Mouse (Mus musculus): ENCODE data around the gene Tprg. TPM values are rescaled to one million over a fixed set of nuclear protein-coding genes. Genes with fewer than 3 reads are reported as not detected.
A peak's percentile ranks its signal among the peaks of the same experiment; 100 is the strongest.

The Tprg gene
- total and polyA plus RNA-seq, 3 experiments, result not detected

DNA sequence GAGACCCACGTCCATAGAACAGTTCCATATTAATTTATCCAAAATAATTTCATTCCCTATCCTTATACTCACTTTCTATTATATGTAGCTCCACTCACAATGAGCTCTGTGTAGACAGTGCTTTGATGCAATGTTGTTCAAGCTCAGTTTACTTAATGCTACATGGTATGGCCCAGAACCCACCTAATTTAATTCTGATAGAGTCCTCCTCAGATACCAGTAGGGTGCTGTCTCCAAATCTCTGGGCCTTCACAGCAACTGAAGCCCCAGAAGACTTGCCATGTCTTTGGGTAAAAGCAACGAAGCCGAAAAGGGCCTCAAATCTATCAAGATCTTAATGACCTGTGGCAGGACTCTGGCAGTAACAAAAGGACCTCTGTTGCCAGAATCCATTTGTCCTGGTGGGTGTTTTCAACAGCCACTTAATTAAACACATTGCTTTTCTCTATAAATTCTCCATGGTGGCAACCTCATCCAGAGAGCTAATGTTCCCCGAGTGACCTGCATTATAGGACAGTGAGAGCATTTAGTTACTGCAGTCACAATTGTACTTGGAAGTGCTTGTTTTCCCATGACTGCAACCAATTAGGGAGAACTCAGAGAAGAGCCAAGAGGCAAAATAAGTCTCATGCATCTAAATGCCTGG lies 48.6 kb downstream of the Tprg start:
- in situ Hi-C loops (cut with MboI; ENCODE audit: low pct_ligation_motif_present, low pct_unique_long_range_greater_than_20kb, low sequenced_read_pairs), result no loop called here
- TF ChIP-seq UBTF (IDR thresholded peaks at IDR 0.05; ENCODE audit: low read depth, low read length), result no peak
- TF ChIP-seq RAD21 (IDR thresholded peaks at IDR 0.05; ENCODE audit: low read depth, low read length), result no peak
- TF ChIP-seq E2F4 (IDR thresholded peaks at IDR 0.05; ENCODE audit: insufficient replicate concordance, low read depth, low read length), result no peak
- no peak for TF ChIP-seq MEF2A (IDR thresholded peaks at IDR 0.05; ENCODE audit: borderline replicate concordance, low read depth, low read length)
- no peak for TF ChIP-seq ELF1 (IDR thresholded peaks at IDR 0.05; ENCODE audit: low read depth, low read length)
- no peak for TF ChIP-seq NELFE (IDR thresholded peaks at IDR 0.05; ENCODE audit: low read depth, low read length)
- TF ChIP-seq CHD1 (IDR thresholded peaks at IDR 0.05; ENCODE audit: low read depth, low read length), result no peak
- no peak for TF ChIP-seq MYC (IDR thresholded peaks at IDR 0.05; ENCODE audit: low read depth, low read length)
- no peak for TF ChIP-seq ZMIZ1 (IDR thresholded peaks at IDR 0.05; ENCODE audit: low read depth, low read length)
- no peak for TF ChIP-seq KAT2A (IDR thresholded peaks at IDR 0.05; ENCODE audit: insufficient replicate concordance, low read length)
- no peak for TF ChIP-seq MXI1 (IDR thresholded peaks at IDR 0.05; ENCODE audit: low read depth, low read length)
- TF ChIP-seq RCOR1 (conservative IDR thresholded peaks at IDR 0.05; ENCODE audit: low read depth, low read length), result no peak
- no peak for TF ChIP-seq ZNF384 (IDR thresholded peaks at IDR 0.05; ENCODE audit: low read depth, low read length)
- no peak for TF ChIP-seq USF1 (IDR thresholded peaks at IDR 0.05; ENCODE audit: low read depth, low read length)
- no peak for TF ChIP-seq POLR2AphosphoS2 (IDR thresholded peaks at IDR 0.05; ENCODE audit: low read depth, low read length)
- no peak for TF ChIP-seq TCF12 (IDR thresholded peaks at IDR 0.05; ENCODE audit: low read depth, low read length)
- TF ChIP-seq IRF4 (IDR thresholded peaks at IDR 0.05; ENCODE audit: low read depth, low read length), result no peak
- TF ChIP-seq GABPA (IDR thresholded peaks at IDR 0.05; ENCODE audit: insufficient replicate concordance, low read depth, low read length), result no peak
- no peak for TF ChIP-seq ETS1 (conservative IDR thresholded peaks at IDR 0.05; ENCODE audit: low read depth, low read length)

DNA sequence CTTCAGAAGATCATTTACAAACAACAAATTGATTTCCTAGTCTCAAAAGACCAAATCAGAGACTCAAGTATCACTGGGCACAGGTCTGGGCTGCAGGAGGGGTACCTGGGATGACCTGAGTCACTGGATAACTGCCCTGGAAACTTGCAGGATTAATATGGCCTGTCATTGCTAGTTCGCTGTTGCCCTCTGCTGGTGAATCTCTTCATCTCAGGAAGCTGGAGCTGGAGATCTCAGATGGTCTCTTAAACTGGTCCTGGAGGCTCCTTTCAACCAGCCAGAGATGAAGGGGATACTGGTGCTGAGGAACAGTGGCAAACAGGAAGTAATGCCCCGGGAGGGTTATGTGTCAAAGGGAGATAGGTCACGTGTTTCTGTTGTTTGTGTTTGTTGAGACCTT lies 63.0 kb downstream of the Tprg start:
- dilution Hi-C loops (cut with MboI; ENCODE audit: extremely low pct_ligation_motif_present, extremely low pct_unique_long_range_greater_than_20kb, low sequenced_read_pairs) (no loop called here), in situ Hi-C loops (cut with MboI; ENCODE audit: low pct_ligation_motif_present, low pct_unique_long_range_greater_than_20kb, low sequenced_read_pairs) (no loop called here)
- Histone ChIP-seq H3K9ac (ENCODE audit: insufficient read depth, low read depth) (no peak overlapping the region), H3K4me3 (replicated peaks in 1 of 3; ENCODE audit: low read depth in 2 of 3, low read length in 2 of 3, poor library complexity in 1 of 3) (no peak overlapping the region), H3K9me3 (replicated peaks; ENCODE audit: low read length) (no peaks in the 10 kb centered on the region), H3K27me3 (replicated peaks) (no peaks in the 10 kb centered on the region), H3K27ac (ENCODE audit: insufficient read depth, low read depth) (no peak overlapping the region), H3K79me2 (replicated peaks; ENCODE audit: control insufficient read depth, extremely low read depth, insufficient read depth, poor library complexity, severe bottlenecking) (no peaks in the 10 kb centered on the region), H3K36me3 (replicated peaks in 1 of 2; ENCODE audit: control insufficient read depth in 1 of 2, insufficient read depth in 1 of 2, low read length in 1 of 2) (no peaks in the 10 kb centered on the region), H3K4me2 (ENCODE audit: insufficient read depth, low read depth, poor library complexity, severe bottlenecking) (no peak overlapping the region), H3K4me1 (ENCODE audit: control insufficient read depth in 1 of 2, insufficient read depth in 2 of 2) (no peaks in the 10 kb centered on the region)
- DNase-seq (ENCODE audit: extremely low read depth), result peak; percentile 70
- no peak for TF ChIP-seq ZMIZ1 (IDR thresholded peaks at IDR 0.05; ENCODE audit: low read depth, low read length)
- 0 out of 2 replicates have a peak, but pooled peaks have one; percentile 7 for TF ChIP-seq ZC3H11A (IDR thresholded peaks at IDR 0.05; ENCODE audit: low read depth, low read length)
- peak; percentile 76 for TF ChIP-seq SMC3 (IDR thresholded peaks at IDR 0.05; ENCODE audit: low read depth, low read length)
- TF ChIP-seq ETS1 (conservative IDR thresholded peaks at IDR 0.05; ENCODE audit: low read depth, low read length), result no peak
- TF ChIP-seq USF2 (conservative IDR thresholded peaks at IDR 0.05; ENCODE audit: low read depth, low read length), result no peak
- no peak for TF ChIP-seq GABPA (IDR thresholded peaks at IDR 0.05; ENCODE audit: insufficient replicate concordance, low read depth, low read length)
- TF ChIP-seq CTCF (conservative IDR thresholded peaks at IDR 0.05 in 1 of 2, IDR thresholded peaks at IDR 0.05 in 1 of 2; ENCODE audit: low read depth in 2 of 2, low read length in 2 of 2), result peak; percentile 77 to 83
- TF ChIP-seq ELF1 (IDR thresholded peaks at IDR 0.05; ENCODE audit: low read depth, low read length), result 0 out of 2 replicates have a peak, but pooled peaks have one; percentile 27
- no peak for TF ChIP-seq IRF4 (IDR thresholded peaks at IDR 0.05; ENCODE audit: low read depth, low read length)
- 0 out of 2 replicates have a peak, but pooled peaks have one; percentile 21 for TF ChIP-seq MAX (IDR thresholded peaks at IDR 0.05; ENCODE audit: low read length)
- TF ChIP-seq RAD21 (IDR thresholded peaks at IDR 0.05; ENCODE audit: low read depth, low read length), result peak; percentile 89

More for the DNA sequence above, 48.6 kb downstream of the Tprg start:
- no peaks in the 10 kb centered on the region for H3K9me3 ChIP-seq (replicated peaks; ENCODE audit: low read length)
- H3K9ac ChIP-seq (ENCODE audit: insufficient read depth, low read depth), result no peak overlapping the region
- no peaks in the 10 kb centered on the region for H3K27me3 ChIP-seq (replicated peaks)
- no peaks in the 10 kb centered on the region for H3K36me3 ChIP-seq (replicated peaks in 1 of 2; ENCODE audit: control insufficient read depth in 1 of 2, insufficient read depth in 1 of 2, low read length in 1 of 2)
- H3K4me2 ChIP-seq (ENCODE audit: insufficient read depth, low read depth, poor library complexity, severe bottlenecking), result no peak overlapping the region
- no peak overlapping the region for H3K27ac ChIP-seq (ENCODE audit: insufficient read depth, low read depth)
- peaks cover 0 to 5% of the 10 kb centered on the region in 2 experiments; a peak in 2 of 4 replicates for H3K4me1 ChIP-seq (ENCODE audit: control insufficient read depth in 1 of 2, insufficient read depth in 2 of 2)
- no peaks in the 10 kb centered on the region for H3K79me2 ChIP-seq (replicated peaks; ENCODE audit: control insufficient read depth, extremely low read depth, insufficient read depth, poor library complexity, severe bottlenecking)
- dilution Hi-C loops (cut with MboI; ENCODE audit: extremely low pct_ligation_motif_present, extremely low pct_unique_long_range_greater_than_20kb, low sequenced_read_pairs), result no loop called here
- DNase-seq (ENCODE audit: extremely low read depth), result no peak
- no peak overlapping the region for H3K4me3 ChIP-seq (replicated peaks in 1 of 3; ENCODE audit: low read depth in 2 of 3, low read length in 2 of 3, poor library complexity in 1 of 3)

All from CH12.LX (cell line).